Mouse (Mus musculus): ENCODE measurements around the gene Mok. TPM values are rescaled to one million over a fixed set of nuclear protein-coding genes. Genes with fewer than 3 reads are reported as not detected.
A peak's percentile ranks its signal among the peaks of the same experiment; 100 is the strongest.

Gene Mok
- total RNA-seq, 2 experiments from 2014 or later, result 0.21 to 0.25 TPM

DNA sequence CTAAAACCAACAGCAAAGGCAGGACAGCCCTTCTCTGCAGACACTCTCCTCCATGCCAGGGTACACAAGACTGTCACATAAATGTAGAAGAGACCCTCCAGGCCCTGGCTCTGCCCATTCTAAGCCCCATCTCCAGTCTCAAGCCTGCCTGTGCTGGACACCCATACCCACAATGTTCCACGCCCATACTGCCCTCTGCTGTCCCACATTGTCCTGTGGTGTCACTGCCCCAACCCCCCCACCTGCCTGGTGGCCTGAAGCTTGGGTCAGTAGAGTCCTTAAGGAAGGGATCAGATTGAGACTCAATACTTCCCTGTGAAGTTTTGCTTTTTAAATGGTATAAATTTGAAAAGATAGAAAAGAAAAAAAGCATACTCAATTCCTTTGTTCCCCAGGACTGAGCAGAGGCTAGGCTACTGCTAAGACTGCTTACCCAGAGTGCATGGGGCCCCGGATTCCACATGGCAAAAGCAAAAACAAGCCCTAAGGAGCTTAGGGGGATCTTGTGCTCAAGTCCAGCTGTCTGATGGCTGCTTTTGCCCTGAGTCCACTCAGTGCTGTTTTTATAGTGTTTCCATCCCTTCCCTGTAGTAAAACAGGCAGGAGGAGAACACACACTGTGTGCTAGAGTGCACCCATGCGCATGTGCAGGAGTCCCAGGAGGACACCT is 34.3 kb downstream of the Mok start:
- DNase-seq, result peak; percentile 39

DNA sequence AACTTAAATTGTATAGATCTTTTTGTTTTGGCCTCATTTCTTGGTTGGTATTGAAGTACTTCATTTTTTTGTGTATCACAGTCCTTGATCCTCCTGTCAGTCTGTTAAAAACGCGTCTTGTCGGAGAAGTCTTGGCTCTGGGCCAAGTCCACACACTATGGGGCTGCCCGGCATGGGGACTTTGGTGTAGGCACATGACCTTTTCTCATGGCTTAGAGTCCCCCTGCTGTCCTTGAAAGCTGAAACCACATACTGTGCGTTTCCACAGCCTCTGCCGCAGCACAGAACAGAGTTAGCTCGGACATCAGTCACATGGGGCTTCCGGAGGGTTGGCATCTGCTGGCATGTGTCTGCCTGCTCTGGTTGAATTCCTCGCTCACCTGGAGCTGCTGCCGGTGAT is 36.5 kb downstream of the Mok start:
- DNase-seq, result no peak

DNA sequence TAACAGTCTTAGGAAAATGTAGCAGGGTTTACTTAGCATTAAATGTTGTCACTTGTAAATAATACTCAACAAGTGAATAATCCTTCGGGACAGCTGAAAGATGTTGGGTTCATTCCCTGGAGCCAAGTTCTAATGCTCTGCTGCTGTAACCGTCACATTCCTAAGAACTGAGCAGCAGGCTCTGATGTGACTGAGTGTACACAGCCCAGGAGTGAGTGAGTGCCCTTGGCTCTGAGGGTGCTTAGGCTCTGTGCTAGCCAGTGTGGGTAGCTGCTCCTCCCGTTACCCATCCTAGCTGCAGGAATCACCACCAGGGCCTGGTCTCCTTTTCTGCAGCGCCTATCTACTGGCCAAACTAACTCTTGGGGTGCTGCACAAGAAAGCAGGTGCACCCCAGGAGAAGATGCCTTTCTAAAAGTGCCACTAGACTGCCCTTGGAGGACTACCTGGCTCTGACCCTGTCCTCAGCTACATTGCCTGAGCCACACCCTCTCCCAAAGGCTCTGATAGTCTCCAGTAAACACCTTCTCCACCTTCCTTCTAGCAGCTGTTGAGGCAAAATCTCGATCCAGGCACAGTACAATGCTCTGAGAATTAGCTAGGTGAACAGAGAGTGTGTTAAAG is 38.0 kb downstream of the Mok start:
- DNase-seq, result no peak

DNA sequence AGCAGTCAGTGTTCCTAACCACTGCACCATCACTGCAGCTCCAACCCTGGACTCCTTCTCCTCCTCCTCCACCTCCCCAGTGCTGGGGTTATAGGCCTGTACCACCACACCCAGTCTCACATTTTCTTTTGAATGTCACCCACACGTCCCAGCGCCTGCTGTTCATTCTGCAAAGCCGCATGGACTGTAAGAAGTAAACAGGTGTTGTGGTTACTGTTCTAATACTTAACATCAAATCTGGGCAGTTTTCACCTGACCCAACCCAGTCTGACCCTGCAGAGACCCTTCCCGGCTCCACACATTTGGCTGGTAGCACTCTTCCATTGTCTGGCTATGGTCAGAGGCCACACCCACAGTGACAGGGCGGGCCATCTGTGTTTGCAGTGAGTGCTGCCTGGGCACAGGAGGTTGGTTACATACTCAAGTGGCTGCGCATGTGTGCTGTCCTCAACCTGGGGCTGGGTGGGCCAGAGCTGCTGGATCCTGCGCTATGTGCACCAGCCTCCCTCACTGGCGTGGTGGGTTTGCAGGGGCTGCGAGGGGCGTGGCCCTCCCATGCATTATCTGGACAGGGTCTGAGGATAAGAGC is 38.8 kb downstream of the Mok start:
- no peak for DNase-seq

DNA sequence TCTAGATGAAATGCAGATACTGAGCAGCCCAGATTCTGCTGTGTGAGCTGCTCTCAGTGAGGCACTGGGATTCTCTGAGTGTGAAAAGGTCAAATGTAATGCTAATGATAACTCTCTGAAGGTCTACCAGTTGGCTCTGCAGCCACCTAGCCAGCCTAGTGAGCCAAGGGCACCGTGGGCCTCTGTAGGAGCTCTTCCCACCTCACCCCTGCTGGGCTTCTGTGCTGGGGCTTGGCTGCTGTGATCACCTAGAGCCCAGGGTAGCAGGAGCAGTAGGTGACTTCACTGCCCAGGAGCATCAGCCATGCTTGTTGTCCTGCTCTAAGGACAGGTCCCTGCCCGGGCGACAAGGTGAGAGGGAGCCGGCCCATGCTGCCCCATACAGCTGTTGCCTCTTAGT is 41.5 kb downstream of the Mok start:
- DNase-seq, result no peak

DNA sequence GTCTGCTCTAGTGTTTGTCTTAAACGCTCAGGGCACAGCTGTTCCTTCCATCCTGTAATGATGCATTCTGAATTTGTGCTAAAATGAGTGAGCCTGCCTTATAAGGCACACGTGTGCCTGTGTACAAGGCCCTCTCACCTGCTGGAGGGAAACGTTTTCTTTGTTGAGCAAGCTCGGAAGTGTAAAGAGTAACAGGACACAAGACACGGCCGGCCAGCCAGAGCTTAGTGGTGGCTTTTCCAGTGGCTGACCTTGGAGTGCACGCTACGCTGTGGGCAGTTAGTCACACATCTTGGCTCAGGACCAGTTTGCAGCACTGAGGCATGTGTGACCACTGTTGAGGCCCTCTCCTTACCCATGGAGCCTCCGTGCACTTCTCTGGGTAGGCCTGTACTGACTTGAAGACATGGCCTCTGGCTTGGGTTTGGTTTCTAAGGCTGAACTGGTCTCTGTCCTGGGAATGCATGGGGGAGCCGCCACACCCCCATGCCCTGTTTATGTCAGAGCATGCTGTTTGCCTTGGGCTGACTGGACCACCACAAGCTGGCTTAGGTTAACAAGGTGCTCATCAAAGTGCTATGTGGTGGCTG is 42.8 kb downstream of the Mok start:
- no peak for DNase-seq

DNA sequence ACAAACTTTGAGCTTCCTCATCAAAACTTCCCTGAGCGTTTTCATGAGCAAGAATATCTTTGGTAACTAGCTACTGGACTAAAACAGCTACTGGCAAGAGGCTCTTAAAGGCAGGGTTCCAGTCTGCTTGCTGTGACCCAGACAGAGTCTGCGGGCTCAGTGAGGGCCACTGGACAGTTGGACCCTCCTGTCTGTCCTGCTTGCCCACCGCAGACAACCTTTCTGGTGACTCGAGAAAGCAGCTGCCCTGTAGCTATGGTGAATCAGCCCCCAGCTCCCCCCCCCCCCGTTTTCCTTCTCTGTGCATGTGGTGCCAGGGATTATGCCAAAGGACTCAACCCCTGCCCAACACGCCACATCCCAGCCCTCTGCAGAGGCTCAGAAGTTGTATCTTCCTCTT is 43.5 kb downstream of the Mok start:
- no peak for DNase-seq

DNA sequence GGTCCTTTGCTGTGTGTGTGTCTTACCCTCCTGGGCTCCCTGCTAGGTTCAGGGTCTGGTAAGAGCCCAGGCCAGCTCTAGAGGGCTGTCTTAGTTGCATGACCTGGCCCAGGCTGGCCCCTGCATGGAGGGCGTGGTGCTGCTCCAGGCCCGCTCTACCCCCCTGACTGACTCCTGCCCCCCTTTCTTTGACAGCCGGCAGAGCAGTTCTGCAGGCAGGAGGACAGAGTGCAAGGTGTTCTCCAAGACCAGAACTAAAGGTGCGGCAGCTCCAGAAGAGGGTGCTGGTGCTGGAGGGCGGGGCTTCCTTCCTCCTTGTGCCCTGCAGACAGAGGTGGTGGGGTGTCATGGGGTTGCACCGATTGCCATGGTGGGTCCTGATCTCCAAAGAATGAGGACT is 44.0 kb downstream of the Mok start:
- DNase-seq, result no peak

DNA sequence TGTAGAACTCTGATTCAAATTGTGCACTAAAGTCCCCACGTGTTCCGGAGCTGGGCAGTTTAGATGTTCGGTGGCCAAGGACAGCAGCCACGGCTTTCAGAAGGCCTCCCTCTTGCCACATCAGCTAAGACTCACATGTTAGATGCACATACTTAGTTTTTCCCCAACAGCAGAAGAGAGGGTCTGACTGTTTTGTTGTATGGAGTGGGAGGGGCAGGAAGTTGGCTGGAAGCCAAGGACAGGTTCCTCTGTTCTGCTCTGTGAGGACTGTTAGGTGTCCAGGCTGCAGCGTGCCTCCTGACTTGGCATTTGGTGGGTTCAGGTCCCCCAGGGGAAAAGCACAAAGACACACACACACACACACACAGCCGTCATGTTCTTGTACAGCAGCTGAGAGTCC is 45.7 kb downstream of the Mok start:
- DNase-seq, result no peak

DNA sequence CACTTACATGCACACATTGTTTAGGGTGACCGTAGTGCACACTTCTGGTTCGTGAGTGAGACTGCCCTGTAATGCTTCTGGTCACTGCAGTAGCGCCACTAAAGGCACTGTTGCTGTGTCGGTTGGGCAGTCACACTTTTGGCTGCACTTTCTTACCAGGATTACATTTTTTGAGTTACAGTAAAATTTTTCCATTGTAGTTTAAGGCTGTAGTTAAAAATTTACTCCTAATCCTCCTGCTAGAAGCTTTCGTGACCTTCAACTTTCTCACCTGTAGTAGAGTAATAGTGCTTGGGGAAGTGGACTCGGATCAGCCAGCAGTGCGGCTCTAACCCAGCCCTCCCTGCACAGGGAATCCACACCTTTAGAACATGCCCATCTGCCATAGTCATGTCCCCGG is 49.7 kb downstream of the Mok start:
- no peak for DNase-seq

DNA sequence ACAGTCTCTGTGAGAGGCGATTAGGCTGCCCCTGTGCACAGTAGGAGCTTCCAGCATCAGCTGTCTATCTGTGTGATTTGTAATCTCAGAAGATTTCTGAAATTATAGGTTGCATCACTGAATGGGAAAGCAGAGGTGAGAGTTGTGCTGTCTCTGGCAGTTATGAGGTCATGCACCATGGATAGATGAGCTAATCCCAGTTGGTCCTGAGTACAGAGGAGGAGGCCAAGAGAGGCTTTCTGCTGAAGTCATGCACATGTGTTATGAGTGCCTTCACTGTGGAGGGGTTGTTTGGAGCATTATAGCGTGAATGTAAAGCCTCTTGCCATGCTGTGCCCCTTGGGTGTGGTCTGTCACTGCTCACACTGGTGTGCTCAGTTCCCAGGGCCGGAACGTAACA is 50.2 kb downstream of the Mok start:
- DNase-seq, result no peak

DNA sequence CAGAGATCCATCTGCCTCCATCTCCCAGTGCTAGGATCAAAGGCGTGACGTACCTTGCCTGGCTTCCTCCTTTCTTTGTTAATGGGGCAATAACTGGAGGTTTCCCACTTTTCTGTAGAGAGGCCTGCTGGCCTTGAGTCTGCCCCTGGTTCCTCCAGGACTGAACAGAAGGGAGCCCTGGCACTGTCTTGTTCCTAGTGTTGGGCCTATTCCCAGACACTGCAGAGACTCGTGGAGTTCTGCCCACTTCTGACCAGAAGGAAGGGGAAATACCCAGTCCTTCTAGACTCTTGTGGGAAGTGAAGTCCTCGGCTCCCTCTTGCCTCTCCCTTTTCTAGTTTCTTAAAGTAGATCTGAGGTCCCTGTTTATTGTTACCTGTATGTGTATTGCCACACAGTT is 54.5 kb downstream of the Mok start:
- DNase-seq, result peak; percentile 41

DNA sequence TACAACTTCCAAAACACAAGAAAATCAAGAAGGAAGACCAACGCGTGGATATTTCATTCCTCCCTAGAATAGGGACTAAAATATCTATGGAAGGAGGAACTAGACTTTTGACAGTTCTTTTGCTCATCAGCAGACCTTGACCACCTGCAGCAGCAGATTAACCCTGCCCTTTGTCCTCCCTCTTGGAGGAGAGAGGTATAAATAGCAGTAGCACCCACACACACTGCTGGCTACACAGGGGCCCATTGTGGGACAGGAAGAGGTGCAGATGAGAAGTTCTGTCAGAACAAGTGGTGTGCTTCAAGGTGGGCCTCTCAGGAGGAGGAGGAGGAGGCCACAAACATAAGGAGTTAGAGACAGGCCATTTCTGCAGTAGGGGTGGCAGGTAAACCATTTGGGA is 56.5 kb downstream of the Mok start:
- DNase-seq, result no peak

DNA sequence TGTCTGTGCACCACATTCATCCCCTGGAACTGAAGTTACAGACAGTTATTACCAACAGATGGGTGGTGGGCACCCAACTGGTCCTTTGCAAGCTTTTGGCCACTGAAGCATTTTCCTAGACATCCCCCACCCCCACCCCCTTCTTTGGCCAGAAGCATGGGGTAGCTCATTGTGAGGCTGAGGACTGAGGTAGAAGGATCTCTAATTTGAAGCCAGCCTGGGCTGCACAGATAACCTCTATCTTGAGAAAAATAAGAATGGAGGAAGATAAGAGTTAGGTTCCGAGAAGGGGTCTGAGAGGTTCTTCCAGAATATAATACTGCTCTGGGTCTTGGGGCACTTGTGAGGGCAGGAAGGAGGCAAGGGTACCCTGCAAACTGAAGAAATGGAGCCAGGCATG is 58.5 kb downstream of the Mok start:
- no peak for DNase-seq

DNA sequence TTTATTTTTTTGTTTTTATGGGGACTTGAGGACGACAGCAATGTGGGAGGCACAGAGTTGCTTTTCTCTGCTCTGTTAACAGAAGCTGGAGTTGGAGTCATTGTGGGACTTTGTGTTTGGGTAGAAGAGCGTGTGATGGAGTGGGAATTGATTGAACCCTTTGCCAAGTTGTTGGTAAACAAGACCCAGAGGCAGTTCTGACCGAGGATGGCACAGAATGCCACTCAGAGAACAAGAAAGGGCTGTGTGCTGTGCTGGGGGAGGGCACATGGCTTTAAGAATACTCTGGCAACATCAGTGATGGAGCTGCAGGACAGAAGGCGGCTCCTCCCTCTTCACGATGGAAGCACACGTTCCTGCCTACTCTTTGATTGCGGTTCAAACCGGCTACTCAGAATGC is 59.6 kb downstream of the Mok start:
- no peak for DNase-seq

DNA sequence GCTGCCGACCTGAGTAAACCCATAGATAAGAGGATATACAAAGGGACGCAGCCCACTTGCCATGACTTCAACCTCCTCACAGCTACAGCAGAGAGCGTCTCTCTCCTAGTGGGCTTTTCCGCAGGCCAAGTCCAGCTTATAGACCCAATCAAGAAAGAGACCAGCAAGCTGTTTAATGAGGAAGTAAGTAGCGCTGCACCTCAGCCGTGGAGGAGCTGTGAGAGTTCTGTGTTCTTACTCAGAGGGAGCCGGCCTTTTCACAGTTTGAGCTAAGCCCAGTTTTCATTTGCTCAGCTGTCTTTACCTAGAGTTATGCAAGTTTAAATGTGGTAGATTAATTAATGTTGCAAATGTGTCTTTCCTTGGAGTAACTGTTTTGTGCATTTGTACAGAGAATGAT is 61.4 kb downstream of the Mok start:
- DNase-seq, result no peak

DNA sequence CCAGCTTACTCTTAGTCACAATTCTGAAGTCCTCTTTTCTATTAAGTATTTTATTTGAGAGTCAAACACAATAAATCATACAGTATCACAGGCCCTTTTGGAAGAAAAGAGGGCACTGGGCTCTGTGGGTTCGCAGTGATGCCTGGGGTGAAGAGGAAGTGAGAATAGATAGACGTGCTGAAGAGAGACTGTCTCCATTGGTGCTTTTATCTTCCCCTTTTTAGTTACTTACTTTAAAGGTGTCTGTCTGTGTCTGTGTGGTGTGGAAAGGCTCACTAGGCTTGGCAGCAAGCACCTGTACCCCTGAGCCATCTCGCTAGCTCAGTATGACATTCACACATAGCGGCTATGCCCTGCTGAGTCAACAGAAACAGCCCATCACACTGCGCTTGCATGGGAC is 62.9 kb downstream of the Mok start:
- DNase-seq, result no peak

DNA sequence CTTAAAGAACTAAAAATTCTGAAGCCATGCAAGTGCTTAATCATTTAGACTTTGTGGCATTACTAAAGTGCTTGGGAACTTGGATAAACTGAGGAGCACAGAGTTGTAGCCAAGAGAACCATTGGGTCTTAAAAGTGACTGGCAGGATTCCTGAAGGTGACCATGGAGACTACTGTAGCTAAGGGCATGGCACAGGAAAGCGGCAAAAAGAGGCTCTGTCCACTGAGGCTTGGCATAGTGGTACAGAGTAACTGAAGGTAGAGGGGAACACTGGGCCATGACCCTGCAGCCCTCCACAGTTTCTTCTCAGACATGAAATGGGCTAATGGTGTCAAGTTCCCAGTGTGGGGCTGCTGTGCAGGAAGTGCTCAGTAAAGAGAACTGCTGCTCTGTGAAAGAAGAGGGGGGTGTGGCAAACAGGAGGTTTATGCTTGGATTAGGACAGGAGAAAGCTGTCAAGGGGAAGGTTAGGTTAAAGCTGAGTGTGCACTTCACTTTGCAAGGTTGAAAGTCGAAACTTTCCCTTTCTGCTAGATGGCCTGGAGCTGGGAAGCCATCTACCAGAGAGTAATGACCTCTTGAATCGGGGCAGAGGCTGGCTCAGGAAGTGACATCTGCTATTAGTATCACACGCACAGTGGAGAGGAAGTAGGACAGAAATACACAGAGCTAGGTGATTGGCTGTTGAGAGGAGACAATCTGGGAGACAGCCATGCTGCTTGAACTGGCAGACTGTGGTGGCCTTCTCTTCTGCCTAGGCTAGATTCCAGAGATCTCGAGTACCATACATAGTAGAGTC is 64.9 kb downstream of the Mok start:
- no peak for DNase-seq

DNA sequence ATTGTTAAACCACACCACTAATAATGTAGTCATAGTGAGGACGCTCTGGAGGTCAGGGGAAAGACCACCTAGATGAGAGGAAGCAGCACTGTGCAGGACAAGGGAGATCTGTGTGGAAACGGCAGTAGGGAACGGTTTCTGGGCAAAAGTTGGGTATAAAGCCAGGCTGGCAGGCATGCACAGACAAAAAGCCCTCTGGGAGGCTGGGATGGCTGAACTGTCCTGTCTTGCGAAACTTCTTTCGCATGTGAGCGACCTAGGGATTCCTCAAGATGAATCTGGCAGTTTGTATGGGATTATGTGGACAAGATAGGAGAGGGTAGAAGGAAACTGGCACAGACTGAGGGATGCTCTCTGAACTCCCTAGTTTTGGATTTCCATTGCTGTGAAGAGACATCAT is 68.8 kb downstream of the Mok start:
- DNase-seq, result no peak

DNA sequence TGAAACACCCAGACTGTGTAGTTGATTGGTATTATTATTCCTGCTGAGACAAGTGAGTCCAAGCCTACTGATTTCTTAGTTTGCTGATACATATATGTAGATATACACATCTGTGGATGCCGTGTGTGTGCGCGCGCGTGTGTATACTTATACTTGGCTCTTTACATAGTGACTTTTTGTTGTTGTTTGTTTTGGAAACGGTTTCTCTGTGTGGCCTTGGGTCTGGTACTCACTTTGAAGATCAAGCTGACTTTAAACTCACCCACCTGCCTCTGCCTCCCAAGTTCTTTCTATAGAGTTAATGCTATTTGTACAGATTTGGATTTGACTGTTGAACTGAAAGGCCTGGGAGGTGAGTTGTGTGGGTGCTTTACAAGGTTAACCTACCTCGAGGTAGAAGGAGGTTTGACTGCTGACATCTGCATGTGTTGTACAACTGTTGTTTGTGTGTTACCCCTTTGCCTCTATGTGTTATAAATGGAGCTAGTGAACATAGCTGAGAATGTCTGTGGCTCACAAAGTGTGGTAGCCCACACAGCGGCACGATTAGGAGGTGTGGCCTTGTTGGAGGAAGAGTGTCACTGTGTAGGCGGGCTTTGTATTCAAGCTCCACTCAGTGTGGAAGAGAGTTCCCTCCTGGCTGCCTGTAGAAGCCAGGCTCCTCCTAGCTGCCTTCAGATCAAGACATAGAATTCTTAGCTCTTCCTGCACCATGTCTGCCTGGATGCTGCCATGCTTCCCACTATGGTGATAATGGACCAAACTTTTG is 70.1 kb downstream of the Mok start:
- DNase-seq, result no peak

DNA sequence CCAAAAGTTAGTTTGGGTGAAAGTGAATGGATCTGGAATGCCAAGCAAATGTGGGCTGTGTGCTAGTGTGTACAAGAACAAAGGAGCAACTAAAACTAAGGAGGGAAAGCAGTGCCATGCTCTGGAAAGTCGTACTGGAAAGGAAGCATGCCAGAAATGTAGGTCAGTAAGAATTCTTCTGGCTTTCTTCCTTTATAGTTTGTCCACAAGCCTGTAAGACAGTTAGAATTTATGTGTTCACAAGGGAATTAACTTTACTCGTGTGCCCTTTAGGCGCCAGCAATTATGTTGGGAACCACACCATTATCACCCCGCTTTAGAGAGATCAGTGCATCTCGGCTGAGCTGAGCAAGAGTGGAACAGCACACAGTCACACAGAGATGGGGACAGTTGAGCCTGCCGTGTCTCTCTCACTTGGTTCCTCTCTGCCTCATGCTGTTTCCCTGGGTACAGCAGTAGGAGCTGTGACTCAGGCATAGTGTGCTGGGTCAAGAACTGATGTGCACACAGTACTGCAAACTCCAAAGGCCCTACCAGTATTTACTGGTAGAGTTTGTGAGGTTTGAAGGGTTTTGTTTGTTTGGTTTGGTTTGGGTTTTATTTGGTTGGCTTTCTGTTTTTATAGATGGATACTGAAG is 71.0 kb downstream of the Mok start:
- no peak for DNase-seq

DNA sequence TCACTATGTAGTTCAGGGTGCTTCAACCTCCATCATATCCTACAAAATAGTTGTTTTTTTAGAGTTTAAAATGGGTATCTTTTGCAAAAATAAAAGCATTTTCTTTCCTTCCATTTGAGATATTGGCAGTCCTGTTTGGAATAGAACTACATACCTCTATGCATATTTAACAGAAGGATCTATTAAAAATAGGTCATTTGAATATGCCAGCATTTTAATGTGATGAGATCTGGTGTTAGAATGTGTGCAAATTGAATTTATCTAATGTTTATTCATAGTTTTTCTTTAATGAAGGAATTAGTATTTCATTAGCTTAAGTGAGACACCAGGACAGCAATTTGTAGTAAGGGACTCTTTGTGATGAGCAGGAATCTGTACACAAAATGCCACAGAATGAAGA is 72.2 kb downstream of the Mok start:
- DNase-seq, result no peak

Data from gastrocnemius, postnatal 10 days (tissue).